Mouse (Mus musculus) midbrain, embryonic 13.5 days (tissue): ENCODE data around the gene Cebpa. TPM values are rescaled to one million over a fixed set of nuclear protein-coding genes. Genes with fewer than 3 reads are reported as not detected.

Source experiments
- ATAC-seq: fragments of 200-750 bp; cut with Nextera tagmentation; 2 replicates; pipeline ENCODE4 v1.8.0; 2017; ENCODE audit warnings: mild to moderate bottlenecking, moderate TSS enrichment, moderate library complexity
- H3K27ac ChIP-seq: fragments of 300-500 bp; sonication (generic); 2 replicates; pipeline ENCODE4 v1.5.1; 2015; ENCODE audit warnings: inconsistent platforms, mild to moderate bottlenecking, moderate library complexity
- H3K27me3 ChIP-seq: fragments of 300-500 bp; sonication (generic); 2 replicates; pipeline ENCODE4 v1.6.1; 2015; ENCODE audit warnings: mild to moderate bottlenecking, inconsistent platforms
- H3K36me3 ChIP-seq: fragments of 300-500 bp; sonication (generic); 2 replicates; pipeline ENCODE4 v1.6.1; 2015; ENCODE audit warnings: mild to moderate bottlenecking, inconsistent platforms
- H3K4me1 ChIP-seq: fragments of 300-500 bp; sonication (generic); replicated peaks from 2 replicates; pipeline ENCODE4 v1.6.1; 2015; ENCODE audit warnings: inconsistent platforms
- H3K4me2 ChIP-seq: fragments of 300-500 bp; sonication (generic); replicated peaks from 2 replicates; pipeline ENCODE4 v1.6.1; 2015; ENCODE audit warnings: moderate library complexity, mild to moderate bottlenecking, inconsistent platforms
- H3K4me3 ChIP-seq: fragments of 300-500 bp; sonication (generic); replicated peaks from 2 replicates; pipeline ENCODE4 v1.5.1; 2015; ENCODE audit warnings: mild to moderate bottlenecking, inconsistent platforms
- H3K9ac ChIP-seq: fragments of 300-500 bp; sonication (generic); replicated peaks from 2 replicates; pipeline ENCODE4 v1.6.1; 2015; ENCODE audit warnings: mild to moderate bottlenecking, inconsistent platforms
- H3K9me3 ChIP-seq: fragments of 300-500 bp; sonication (generic); 2 replicates; pipeline ENCODE4 v1.6.1; 2016; ENCODE audit warnings: mild to moderate bottlenecking, inconsistent platforms
- WGBS: fragments of 180-500 bp; shearing (Covaris S2); methylation state at CpG from one replicate; pipeline ENCODE4 v1.1.7; 2015; 5-methylcytosine and 5-hydroxymethylcytosine counted together
- microRNA-seq: library from miRNA; unstranded; fragments of <30 nt; microRNA quantifications from one replicate; pipeline ENCODE4, GENCODE M21; 2016
- polyA plus RNA-seq: library from polyadenylated mRNA; unstranded; fragments of >200 nt; fragmentation: Nextera tagmentation; extraction: Ambion mirVana; gene quantifications from 2 replicates; pipeline ENCODE4 v1.2.1, GENCODE M21; 2015

Cebpa gene
- polyA plus RNA-seq, 1 experiment from 2014 or later, result 0.47 TPM

- ATAC-seq, result no peak
- Histone ChIP-seq H3K27me3 (no peaks in the 10 kb centered on the region), H3K4me1 (no peaks in the 10 kb centered on the region), H3K9me3 (no peaks in the 10 kb centered on the region), H3K9ac (no peak overlapping the region), H3K4me2 (no peak overlapping the region), H3K4me3 (no peak overlapping the region), H3K27ac (no peak overlapping the region), H3K36me3 (no peaks in the 10 kb centered on the region)
- WGBS, result 81% methylated on average over 16 of the region's 16 CpGs
Measured at GRCm38 (mm10) chr7:35156561-35157477, 37.7 kb downstream of the Cebpa start.

GRCm38 (mm10) chr7:35157512-35157911 lies 38.4 kb downstream of the Cebpa start:
- WGBS, result 75% methylated on average over 3 of the region's 3 CpGs

GRCm38 (mm10) chr7:35162443-35162842 lies 43.4 kb downstream of the Cebpa start:
- Histone ChIP-seq H3K27ac (no peak overlapping the region), H3K4me2 (no peak overlapping the region), H3K4me3 (no peak overlapping the region), H3K9me3 (no peaks in the 10 kb centered on the region), H3K27me3 (no peaks in the 10 kb centered on the region), H3K9ac (no peak overlapping the region), H3K4me1 (no peaks in the 10 kb centered on the region), H3K36me3 (no peaks in the 10 kb centered on the region)
- ATAC-seq, result no peak
- 85% methylated on average over 6 of the region's 6 CpGs for WGBS

More at GRCm38 (mm10) chr7:35157512-35157911, 38.4 kb downstream of the Cebpa start:
- ATAC-seq, result no peak
- H3K4me2 ChIP-seq, result no peak overlapping the region
- H3K4me1 ChIP-seq, result no peaks in the 10 kb centered on the region
- no peak overlapping the region for H3K9ac ChIP-seq
- H3K9me3 ChIP-seq, result no peaks in the 10 kb centered on the region
- no peak overlapping the region for H3K4me3 ChIP-seq
- no peaks in the 10 kb centered on the region for H3K36me3 ChIP-seq
- no peaks in the 10 kb centered on the region for H3K27me3 ChIP-seq
- no peak overlapping the region for H3K27ac ChIP-seq

GRCm38 (mm10) chr7:35163600-35163999 lies 44.5 kb downstream of the Cebpa start:
- no peaks in the 10 kb centered on the region for H3K9me3 ChIP-seq
- H3K4me3 ChIP-seq, result no peak overlapping the region
- H3K9ac ChIP-seq, result no peak overlapping the region
- H3K27me3 ChIP-seq, result no peaks in the 10 kb centered on the region
- H3K36me3 ChIP-seq, result no peaks in the 10 kb centered on the region
- 76% methylated on average over 7 of the region's 7 CpGs for WGBS
- no peak overlapping the region for H3K27ac ChIP-seq
- H3K4me2 ChIP-seq, result no peak overlapping the region
- no peak for ATAC-seq
- H3K4me1 ChIP-seq, result no peaks in the 10 kb centered on the region

GRCm38 (mm10) chr7:35164131-35164530 lies 45.0 kb downstream of the Cebpa start:
- no peak overlapping the region for H3K4me2 ChIP-seq
- H3K27ac ChIP-seq, result no peak overlapping the region
- H3K4me3 ChIP-seq, result no peak overlapping the region
- H3K36me3 ChIP-seq, result no peaks in the 10 kb centered on the region
- H3K27me3 ChIP-seq, result no peaks in the 10 kb centered on the region
- ATAC-seq, result no peak
- no peaks in the 10 kb centered on the region for H3K4me1 ChIP-seq
- H3K9ac ChIP-seq, result no peak overlapping the region
- H3K9me3 ChIP-seq, result no peaks in the 10 kb centered on the region
- WGBS, result 81% methylated on average over 6 of the region's 6 CpGs

GRCm38 (mm10) chr7:35166988-35167387 lies 47.9 kb downstream of the Cebpa start:
- WGBS, result 86% methylated on average over 5 of the region's 5 CpGs
- H3K9ac ChIP-seq, result no peak overlapping the region
- H3K4me2 ChIP-seq, result no peak overlapping the region
- no peak for ATAC-seq
- H3K4me1 ChIP-seq, result 0 out of 2 replicates have a peak, but pooled peaks cover 3% of the 10 kb centered on the region
- H3K36me3 ChIP-seq, result no peaks in the 10 kb centered on the region
- H3K9me3 ChIP-seq, result no peaks in the 10 kb centered on the region
- H3K27me3 ChIP-seq, result peaks cover 10% of the 10 kb centered on the region; the same call in 1 of the 2 replicates
- no peak overlapping the region for H3K4me3 ChIP-seq
- no peak overlapping the region for H3K27ac ChIP-seq

GRCm38 (mm10) chr7:35167925-35168324 lies 48.8 kb downstream of the Cebpa start:
- H3K27me3 ChIP-seq, result peaks cover 18% of the 10 kb centered on the region
- peaks cover 6% of the 10 kb centered on the region for H3K4me1 ChIP-seq
- H3K4me2 ChIP-seq, result no peak overlapping the region
- H3K4me3 ChIP-seq, result no peak overlapping the region
- 51% methylated on average over 2 of the region's 2 CpGs for WGBS
- no peaks in the 10 kb centered on the region for H3K36me3 ChIP-seq
- no peak for ATAC-seq
- H3K9me3 ChIP-seq, result no peaks in the 10 kb centered on the region
- H3K9ac ChIP-seq, result no peak overlapping the region
- H3K27ac ChIP-seq, result no peak overlapping the region

- Histone ChIP-seq H3K4me2 (no peak overlapping the region), H3K27me3 (peaks cover 30% of the 10 kb centered on the region), H3K9ac (no peak overlapping the region), H3K27ac (no peak overlapping the region), H3K4me3 (no peak overlapping the region), H3K9me3 (no peaks in the 10 kb centered on the region), H3K36me3 (no peaks in the 10 kb centered on the region), H3K4me1 (peaks cover 6% of the 10 kb centered on the region)
- WGBS, result 15% methylated on average over 6 of the region's 6 CpGs
- ATAC-seq, result peak; percentile 19; the same call in 1 of the 2 replicates
Measured at GRCm38 (mm10) chr7:35169341-35169740, 50.2 kb downstream of the Cebpa start.

Small RNAs within 50 kb of the gene (microRNA-seq; reads per million reads assigned to microRNA genes)
- gene Gm25033, result not detected

Other genes with a start within 250 kb of the Cebpa start
- gene Pepd, start 206.9 kb upstream of the Cebpa start, polyA plus RNA-seq, result 55.5 and 56.0 TPM in 2 replicates
- gene Cebpg, start 62.7 kb upstream of the Cebpa start, polyA plus RNA-seq, result 42.4 and 46.1 TPM in 2 replicates
- gene Slc7a10, start 67.1 kb downstream of the Cebpa start, polyA plus RNA-seq, result 3.4 and 3.6 TPM in 2 replicates
- gene Lrp3, start 96.2 kb downstream of the Cebpa start, polyA plus RNA-seq, result 25.9 and 31.1 TPM in 2 replicates
- 21.4 and 23.6 TPM in 2 replicates for gene Gpatch1, start 199.1 kb downstream of the Cebpa start, polyA plus RNA-seq
- 1.3 and 1.5 TPM in 2 replicates for gene Rhpn2, start 214.9 kb downstream of the Cebpa start, polyA plus RNA-seq